Mouse (Mus musculus): ENCODE data around the gene Traf3ip2. TPM values are rescaled to one million over a fixed set of nuclear protein-coding genes. Genes with fewer than 3 reads are reported as not detected.

Gene Traf3ip2
- total and polyA plus RNA-seq, 2 experiments, result 0.74 to 4.4 TPM

GRCm38 (mm10) chr10:39638862-39639261 lies 26.1 kb downstream of the Traf3ip2 start:
- 79% methylated on average over 3 of the region's 3 CpGs for WGBS
- Histone ChIP-seq H3K4me1 (ENCODE audit: control insufficient read depth, insufficient read depth, low read length) (no peaks in the 10 kb centered on the region), H3K79me2 (ENCODE audit: control insufficient read depth, insufficient read depth, low read length) (no peaks in the 10 kb centered on the region), H3K9ac (ENCODE audit: low read depth, low read length) (no peak overlapping the region), H3K27me3 (ENCODE audit: control insufficient read depth, insufficient read depth, low read length) (no peaks in the 10 kb centered on the region), H3K27ac (replicated peaks; ENCODE audit: insufficient read depth, low read depth, low read length) (0 out of 2 replicates have a peak overlapping the region, but pooled peaks have one; percentile 6), H3K4me3 (ENCODE audit: insufficient read depth, low read depth, low read length) (no peak overlapping the region), H3K36me3 (ENCODE audit: control insufficient read depth, insufficient read depth, low read length) (peaks cover 12% of the 10 kb centered on the region; the same call in 1 of the 2 replicates)
- TF ChIP-seq POLR2A (IDR thresholded peaks at IDR 0.05; ENCODE audit: extremely low read depth, insufficient read depth, low read length), result no peak
- no peak for DNase-seq (ENCODE audit: extremely low read depth, low read depth, low spot score)

- no peak for DNase-seq (ENCODE audit: extremely low read depth, low read depth, low spot score)
- Histone ChIP-seq H3K4me1 (ENCODE audit: control insufficient read depth, insufficient read depth, low read length) (no peaks in the 10 kb centered on the region), H3K9ac (ENCODE audit: low read depth, low read length) (no peak overlapping the region), H3K4me3 (ENCODE audit: insufficient read depth, low read depth, low read length) (no peak overlapping the region), H3K27me3 (ENCODE audit: control insufficient read depth, insufficient read depth, low read length) (no peaks in the 10 kb centered on the region), H3K27ac (replicated peaks; ENCODE audit: insufficient read depth, low read depth, low read length) (no peak overlapping the region), H3K79me2 (ENCODE audit: control insufficient read depth, insufficient read depth, low read length) (no peaks in the 10 kb centered on the region), H3K36me3 (ENCODE audit: control insufficient read depth, insufficient read depth, low read length) (peaks cover 12% of the 10 kb centered on the region; the same call in 1 of the 2 replicates)
- TF ChIP-seq POLR2A (IDR thresholded peaks at IDR 0.05; ENCODE audit: extremely low read depth, insufficient read depth, low read length) (no peak), CTCF (IDR thresholded peaks at IDR 0.05; ENCODE audit: low read depth, low read length) (no peak)
- WGBS, result 83% methylated on average over 5 of the region's 5 CpGs
These were observed 27.0 kb downstream of the Traf3ip2 start for GRCm38 (mm10) chr10:39639783-39640182.

GRCm38 (mm10) chr10:39640817-39641226 lies 28.1 kb downstream of the Traf3ip2 start:
- peaks cover 11% of the 10 kb centered on the region; the same call in 1 of the 2 replicates for H3K36me3 ChIP-seq (ENCODE audit: control insufficient read depth, insufficient read depth, low read length)
- 83% methylated on average over 4 of the region's 4 CpGs for WGBS
- no peak overlapping the region for H3K27ac ChIP-seq (replicated peaks; ENCODE audit: insufficient read depth, low read depth, low read length)

DNA sequence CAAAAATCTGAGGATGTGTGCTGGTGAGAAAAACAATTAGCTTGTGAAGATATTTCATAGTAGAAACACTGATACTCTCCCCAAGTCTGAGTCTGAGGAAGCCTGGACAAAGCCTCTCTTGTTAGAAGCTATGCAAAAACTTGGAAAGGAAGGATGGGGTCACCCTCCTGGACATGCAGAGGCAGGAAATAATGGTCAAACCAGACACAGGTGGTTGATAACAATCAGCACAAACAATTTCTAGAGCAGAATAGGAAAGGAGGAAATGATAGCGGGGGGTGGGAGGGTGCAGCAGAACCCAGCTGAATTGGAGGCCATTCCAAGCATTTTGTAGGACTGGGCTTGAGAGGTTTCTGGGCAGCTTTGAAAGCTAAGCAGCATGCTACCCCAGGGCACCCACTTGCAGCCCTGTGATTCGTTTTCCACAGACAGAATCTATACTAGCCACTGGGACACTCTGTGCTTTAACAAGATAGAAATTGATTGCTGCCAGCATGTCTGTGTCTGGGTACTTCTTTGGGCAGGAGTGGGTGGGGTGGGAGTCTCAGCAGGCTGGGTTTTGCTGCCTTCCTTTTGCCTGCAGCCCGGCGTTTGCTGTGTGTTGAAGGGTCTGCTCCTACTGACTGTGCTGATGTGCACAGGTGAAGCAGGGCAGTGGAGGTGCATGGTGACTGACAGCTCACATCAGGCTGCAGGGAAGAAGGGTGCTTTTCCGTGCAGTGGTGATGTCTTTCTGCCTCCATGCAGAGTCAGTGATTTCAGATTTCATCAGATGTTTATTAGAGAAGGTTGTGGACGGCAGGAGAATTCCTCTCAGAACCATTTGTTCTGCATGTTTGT lies 33.3 kb downstream of the Traf3ip2 start:
- Histone ChIP-seq H3K79me2 (ENCODE audit: control insufficient read depth, insufficient read depth, low read length) (no peaks in the 10 kb centered on the region), H3K4me3 (ENCODE audit: insufficient read depth, low read depth, low read length) (no peak overlapping the region), H3K4me1 (ENCODE audit: control insufficient read depth, insufficient read depth, low read length) (no peaks in the 10 kb centered on the region; the same call in 1 of the 2 replicates), H3K27ac (replicated peaks; ENCODE audit: insufficient read depth, low read depth, low read length) (0 out of 2 replicates have a peak overlapping the region, but pooled peaks have one; percentile 5), H3K27me3 (ENCODE audit: control insufficient read depth, insufficient read depth, low read length) (no peaks in the 10 kb centered on the region), H3K9ac (ENCODE audit: low read depth, low read length) (no peak overlapping the region), H3K36me3 (ENCODE audit: control insufficient read depth, insufficient read depth, low read length) (peaks cover 17% of the 10 kb centered on the region)
- WGBS, result 62% methylated on average over 6 of the region's 6 CpGs
- no peak for DNase-seq (ENCODE audit: extremely low read depth, low read depth, low spot score)
- TF ChIP-seq CTCF (IDR thresholded peaks at IDR 0.05; ENCODE audit: low read depth, low read length), result no peak
- no peak for TF ChIP-seq POLR2A (IDR thresholded peaks at IDR 0.05; ENCODE audit: extremely low read depth, insufficient read depth, low read length)

More at GRCm38 (mm10) chr10:39640817-39641226, 28.1 kb downstream of the Traf3ip2 start:
- no peak for DNase-seq (ENCODE audit: extremely low read depth, low read depth, low spot score)
- Histone ChIP-seq H3K4me3 (ENCODE audit: insufficient read depth, low read depth, low read length) (no peak overlapping the region), H3K4me1 (ENCODE audit: control insufficient read depth, insufficient read depth, low read length) (no peaks in the 10 kb centered on the region), H3K9ac (ENCODE audit: low read depth, low read length) (no peak overlapping the region), H3K27me3 (ENCODE audit: control insufficient read depth, insufficient read depth, low read length) (no peaks in the 10 kb centered on the region), H3K79me2 (ENCODE audit: control insufficient read depth, insufficient read depth, low read length) (no peaks in the 10 kb centered on the region)
- no peak for TF ChIP-seq CTCF (IDR thresholded peaks at IDR 0.05; ENCODE audit: low read depth, low read length)
- TF ChIP-seq POLR2A (IDR thresholded peaks at IDR 0.05; ENCODE audit: extremely low read depth, insufficient read depth, low read length), result no peak

DNA sequence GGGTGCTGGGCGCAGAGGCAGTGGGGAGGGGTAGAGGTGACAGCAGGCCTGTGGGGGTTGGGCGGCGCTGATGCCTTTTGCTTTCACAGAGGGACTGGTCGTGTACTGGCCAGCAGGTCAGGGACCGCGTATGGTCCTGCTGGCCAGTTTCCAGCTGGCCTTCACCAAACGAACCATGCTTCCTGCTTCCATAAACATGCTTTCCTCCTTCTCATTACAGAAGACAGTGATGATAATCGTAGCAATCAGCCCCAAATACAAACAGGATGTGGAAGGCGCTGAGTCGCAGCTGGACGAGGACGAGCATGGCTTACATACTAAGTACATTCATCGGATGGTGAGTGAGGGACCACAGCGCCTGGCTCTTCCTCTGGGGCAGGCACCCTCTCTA lies 33.9 kb downstream of the Traf3ip2 start:
- Histone ChIP-seq H3K9ac (ENCODE audit: low read depth, low read length) (no peak overlapping the region), H3K79me2 (ENCODE audit: control insufficient read depth, insufficient read depth, low read length) (no peaks in the 10 kb centered on the region), H3K4me1 (ENCODE audit: control insufficient read depth, insufficient read depth, low read length) (no peaks in the 10 kb centered on the region; the same call in 1 of the 2 replicates), H3K36me3 (ENCODE audit: control insufficient read depth, insufficient read depth, low read length) (peaks cover 18% of the 10 kb centered on the region), H3K27me3 (ENCODE audit: control insufficient read depth, insufficient read depth, low read length) (no peaks in the 10 kb centered on the region), H3K4me3 (ENCODE audit: insufficient read depth, low read depth, low read length) (no peak overlapping the region), H3K27ac (replicated peaks; ENCODE audit: insufficient read depth, low read depth, low read length) (no peak overlapping the region)
- DNase-seq (ENCODE audit: extremely low read depth, low read depth, low spot score), result peak; percentile 49
- no peak for TF ChIP-seq POLR2A (IDR thresholded peaks at IDR 0.05; ENCODE audit: extremely low read depth, insufficient read depth, low read length)
- no peak for TF ChIP-seq CTCF (IDR thresholded peaks at IDR 0.05; ENCODE audit: low read depth, low read length)
- WGBS, result 45% methylated on average over 14 of the region's 14 CpGs

GRCm38 (mm10) chr10:39647118-39647517 lies 34.4 kb downstream of the Traf3ip2 start:
- Histone ChIP-seq H3K36me3 (ENCODE audit: control insufficient read depth, insufficient read depth, low read length) (peaks cover 18% of the 10 kb centered on the region), H3K79me2 (ENCODE audit: control insufficient read depth, insufficient read depth, low read length) (no peaks in the 10 kb centered on the region), H3K9ac (ENCODE audit: low read depth, low read length) (no peak overlapping the region), H3K27ac (replicated peaks; ENCODE audit: insufficient read depth, low read depth, low read length) (no peak overlapping the region), H3K4me1 (ENCODE audit: control insufficient read depth, insufficient read depth, low read length) (no peaks in the 10 kb centered on the region; the same call in 1 of the 2 replicates), H3K4me3 (ENCODE audit: insufficient read depth, low read depth, low read length) (no peak overlapping the region), H3K27me3 (ENCODE audit: control insufficient read depth, insufficient read depth, low read length) (no peaks in the 10 kb centered on the region)
- 74% methylated on average over 1 of the region's 1 CpGs for WGBS
- DNase-seq (ENCODE audit: extremely low read depth, low read depth, low spot score), result no peak
- TF ChIP-seq POLR2A (IDR thresholded peaks at IDR 0.05; ENCODE audit: extremely low read depth, insufficient read depth, low read length) (no peak), CTCF (IDR thresholded peaks at IDR 0.05; ENCODE audit: low read depth, low read length) (no peak)
